Mouse (Mus musculus): ENCODE measurements around the gene Swap70.

DNA sequence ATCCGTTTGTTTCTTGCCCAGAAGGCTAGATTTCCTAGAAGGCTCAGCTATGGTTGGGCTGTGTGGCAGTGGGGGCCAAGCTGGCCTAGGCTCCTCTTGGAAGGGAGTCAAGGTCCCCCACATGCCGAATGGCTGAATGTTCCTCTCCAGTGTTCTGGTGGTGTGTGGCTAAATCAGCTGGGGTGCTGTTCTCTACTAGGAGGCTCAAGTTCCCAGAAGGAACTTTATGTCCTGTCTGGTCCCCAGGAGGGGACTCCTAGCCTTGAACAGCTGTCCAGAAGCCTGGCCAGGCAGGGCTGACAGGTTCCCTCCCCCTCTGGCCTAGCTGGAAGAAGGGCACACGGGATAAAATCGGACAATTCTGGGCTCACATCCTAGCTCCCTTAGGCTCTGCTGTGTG lies 76.1 kb downstream of the Swap70 start:
- TF ChIP-seq CTCF (IDR thresholded peaks at IDR 0.05; ENCODE audit: low read depth) (no peak), EP300 (optimal IDR thresholded peaks at IDR 0.05) (no peak)

Data from stomach, postnatal 0 days (tissue).